Comparison of ENCODE assay signal across 8 mouse cellular contexts in genomic region chr4:62663348-62663747, GRCm38 (mm10).
DNase-seq lines count a peak whose midpoint lies in the region; ATAC-seq and TF ChIP-seq lines count a peak whose summit lies in the region.

No protein-coding gene starts in this region.

- peak overlapping the region; percentile 23; the same call in 1 of the 2 replicates for H3K4me2 ChIP-seq in lung, embryonic 16.5 days (ENCODE audit: low read depth, low read length)
- peak overlapping the region; percentile 40 for H3K4me2 ChIP-seq in embryonic facial prominence, embryonic 13.5 days
- no peak overlapping the region for H3K4me2 ChIP-seq in hindbrain, embryonic 14.5 days (replicated peaks)
- peak overlapping the region; percentile 44 for H3K4me2 ChIP-seq in liver, postnatal 0 days (ENCODE audit: low read depth, low read length)
- H3K4me2 ChIP-seq in stomach, embryonic 16.5 days (ENCODE audit: low read depth, low read length) = peak overlapping the region; percentile 24; the same call in 1 of the 2 replicates

- no peak overlapping the region for H3K4me3 ChIP-seq in lung, embryonic 16.5 days (ENCODE audit: low read length)
- no peak overlapping the region; the same call in 1 of the 2 replicates for H3K4me3 ChIP-seq in embryonic facial prominence, embryonic 13.5 days
- H3K4me3 ChIP-seq in hindbrain, embryonic 14.5 days (replicated peaks; ENCODE audit: low read length) = no peak overlapping the region
- H3K4me3 ChIP-seq in liver, postnatal 0 days (ENCODE audit: low read depth, low read length) = no peak overlapping the region
- H3K4me3 ChIP-seq in stomach, embryonic 16.5 days (replicated peaks; ENCODE audit: low read length) = no peak overlapping the region

- 7% methylated on average over 6 of the region's 6 CpGs for WGBS in lung, embryonic 16.5 days
- WGBS in embryonic facial prominence, embryonic 13.5 days = 5% methylated on average over 6 of the region's 6 CpGs
- 15% methylated on average over 6 of the region's 6 CpGs for WGBS in hindbrain, embryonic 14.5 days
- 7% methylated on average over 6 of the region's 6 CpGs for WGBS in liver, postnatal 0 days (ENCODE audit: insufficient replicate concordance)
- 5% methylated on average over 6 of the region's 6 CpGs for WGBS in stomach, embryonic 16.5 days

- H3K4me1 ChIP-seq in lung, embryonic 16.5 days (replicated peaks; ENCODE audit: control insufficient read depth, insufficient read depth, low read length) = peaks cover 45% of the 10 kb centered on the region
- H3K4me1 ChIP-seq in embryonic facial prominence, embryonic 13.5 days = peaks cover 50% of the 10 kb centered on the region
- peaks cover 41% of the 10 kb centered on the region for H3K4me1 ChIP-seq in hindbrain, embryonic 14.5 days (replicated peaks; ENCODE audit: control insufficient read depth, insufficient read depth, low read length)
- H3K4me1 ChIP-seq in liver, postnatal 0 days (ENCODE audit: insufficient read depth) = peaks cover 19% of the 10 kb centered on the region
- H3K4me1 ChIP-seq in stomach, embryonic 16.5 days (ENCODE audit: control insufficient read depth, insufficient read depth, low read length) = peaks cover 48% of the 10 kb centered on the region

- no peaks in the 10 kb centered on the region for H3K9me3 ChIP-seq in lung, embryonic 16.5 days (ENCODE audit: control insufficient read depth, low read length)
- no peaks in the 10 kb centered on the region for H3K9me3 ChIP-seq in embryonic facial prominence, embryonic 13.5 days
- H3K9me3 ChIP-seq in hindbrain, embryonic 14.5 days (ENCODE audit: control insufficient read depth, low read length) = no peaks in the 10 kb centered on the region
- no peaks in the 10 kb centered on the region for H3K9me3 ChIP-seq in liver, postnatal 0 days (ENCODE audit: low read length)
- H3K9me3 ChIP-seq in stomach, embryonic 16.5 days (replicated peaks; ENCODE audit: control insufficient read depth, low read length) = no peaks in the 10 kb centered on the region

- no peak for TF ChIP-seq EP300 in liver, postnatal 0 days (IDR thresholded peaks at IDR 0.05; ENCODE audit: low read depth)

- H3K27me3 ChIP-seq in lung, embryonic 16.5 days (ENCODE audit: control insufficient read depth, insufficient read depth, low read depth, low read length) = no peaks in the 10 kb centered on the region
- no peaks in the 10 kb centered on the region for H3K27me3 ChIP-seq in embryonic facial prominence, embryonic 13.5 days
- H3K27me3 ChIP-seq in hindbrain, embryonic 14.5 days (ENCODE audit: control insufficient read depth, insufficient read depth, low read length) = no peaks in the 10 kb centered on the region
- H3K27me3 ChIP-seq in liver, postnatal 0 days (ENCODE audit: insufficient read depth, low read length) = no peaks in the 10 kb centered on the region
- H3K27me3 ChIP-seq in stomach, embryonic 16.5 days (ENCODE audit: control insufficient read depth, insufficient read depth, low read length) = no peaks in the 10 kb centered on the region

- no peak for DNase-seq in lung, postnatal 14 days
- DNase-seq in hindbrain, embryonic 14.5 days (ENCODE audit: low spot score) = no peak
- no peak for DNase-seq in liver, postnatal 0 days
- no peak for DNase-seq in adrenal gland, adult 8-10 months

- peak overlapping the region; percentile 40 for H3K9ac ChIP-seq in lung, embryonic 16.5 days (ENCODE audit: low read length)
- H3K9ac ChIP-seq in embryonic facial prominence, embryonic 13.5 days = 0 out of 2 replicates have a peak overlapping the region, but pooled peaks have one; percentile 17
- H3K9ac ChIP-seq in hindbrain, embryonic 14.5 days = no peak overlapping the region
- no peak overlapping the region for H3K9ac ChIP-seq in liver, postnatal 0 days (replicated peaks)
- H3K9ac ChIP-seq in stomach, embryonic 16.5 days (ENCODE audit: low read length) = peak overlapping the region; percentile 29; the same call in 1 of the 2 replicates

- peak; percentile 61 for ATAC-seq in lung, embryonic 16.5 days (ENCODE audit: low read depth)
- peak; percentile 79 for ATAC-seq in embryonic facial prominence, embryonic 13.5 days (ENCODE audit: insufficient number of reproducible peaks, insufficient read depth, low FRiP score, low TSS enrichment, low read depth)
- peak; percentile 58 for ATAC-seq in hindbrain, embryonic 14.5 days (ENCODE audit: low FRiP score)
- ATAC-seq in liver, postnatal 0 days = peak; percentile 39; the same call in 1 of the 2 replicates
- 0 out of 2 replicates have a peak, but pooled peaks have one; percentile 38 for ATAC-seq in stomach, embryonic 16.5 days (ENCODE audit: insufficient read depth, low FRiP score)
- ATAC-seq in erythroid progenitor cell, adult 5-6 weeks (replicated peaks; ENCODE audit: low FRiP score, poor library complexity, severe bottlenecking) = no peak

- TF ChIP-seq CTCF in liver, postnatal 0 days (IDR thresholded peaks at IDR 0.05; ENCODE audit: low read depth) = no peak

- peak overlapping the region; percentile 81 for H3K27ac ChIP-seq in lung, embryonic 16.5 days (ENCODE audit: low read length)
- peak overlapping the region; percentile 87 for H3K27ac ChIP-seq in embryonic facial prominence, embryonic 13.5 days
- peak overlapping the region; percentile 55 for H3K27ac ChIP-seq in hindbrain, embryonic 14.5 days
- peak overlapping the region; percentile 73 for H3K27ac ChIP-seq in liver, postnatal 0 days (ENCODE audit: low read depth)
- peak overlapping the region; percentile 83 for H3K27ac ChIP-seq in stomach, embryonic 16.5 days (ENCODE audit: low read length)

- no peaks in the 10 kb centered on the region for H3K36me3 ChIP-seq in lung, embryonic 16.5 days (ENCODE audit: control insufficient read depth, insufficient read depth, low read length)
- no peaks in the 10 kb centered on the region for H3K36me3 ChIP-seq in embryonic facial prominence, embryonic 13.5 days
- no peaks in the 10 kb centered on the region for H3K36me3 ChIP-seq in hindbrain, embryonic 14.5 days (replicated peaks; ENCODE audit: control insufficient read depth, insufficient read depth)
- H3K36me3 ChIP-seq in liver, postnatal 0 days (replicated peaks; ENCODE audit: insufficient read depth, low read length) = no peaks in the 10 kb centered on the region
- no peaks in the 10 kb centered on the region for H3K36me3 ChIP-seq in stomach, embryonic 16.5 days (ENCODE audit: control insufficient read depth, insufficient read depth, low read length)

Comparison
In these comparisons a context has a peak if more than half of its experiments do, and no peak if none do; other contexts are left out.
1. H3K9ac ChIP-seq: peak in lung, embryonic 16.5 days (single experiment), embryonic facial prominence, embryonic 13.5 days (single experiment) and stomach, embryonic 16.5 days (single experiment); none in hindbrain, embryonic 14.5 days (single experiment) and liver, postnatal 0 days (single experiment).
2. Peak in every context shown above with its lines, with median percentiles within 50 percentile points of each other: H3K27ac ChIP-seq.